Mouse (Mus musculus) heart, postnatal 10 days (tissue): Measurements from ENCODE around the gene Erc1. TPM values are rescaled to one million over a fixed set of nuclear protein-coding genes. Genes with fewer than 3 reads are reported as not detected.
A peak's percentile ranks its signal among the peaks of the same experiment; 100 is the strongest.
"Not testable (repeated sequence)": the region's sequence is repeated elsewhere in the genome, so short reads cannot be mapped to it uniquely, and the experiment has no call there.

Experiments
- DNase-seq, 2 experiments: peaks; one replicate each; pipeline ENCODE4 v3.0.0; 2021
- intact Hi-C: fragments of 180-260 bp; cut with DNase I; formaldehyde crosslinking; loops from one replicate; pipeline ENCODE4 v1.15.1; 2025
- total RNA-seq, 2 experiments: library from RNA; stranded (reverse); gene quantifications; 2 replicates each; pipeline ENCODE4 v1.2.3; 2021

The Erc1 gene
- total RNA-seq, 2 experiments from 2014 or later: 38.5 to 46.4 TPM

DNA sequence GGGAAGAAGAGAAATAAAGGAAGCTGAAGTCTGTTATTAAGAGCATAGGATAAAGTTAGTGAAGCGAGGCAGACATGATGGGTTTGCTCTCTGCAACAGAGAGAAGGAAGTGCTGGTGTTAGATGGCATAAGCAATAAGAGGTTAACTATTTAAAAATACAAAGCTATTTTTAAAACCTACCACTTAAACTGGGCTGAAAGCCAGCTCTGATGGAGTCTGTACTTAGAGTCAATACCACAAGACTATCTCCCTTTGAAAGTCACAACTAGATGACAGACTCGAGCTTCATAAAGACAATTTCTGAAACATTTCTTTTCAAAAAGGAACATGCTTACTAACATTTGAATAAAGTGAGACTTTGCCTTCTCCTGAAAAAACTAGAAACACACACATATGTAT is 134.0 kb downstream of the Erc1 start:
- intact Hi-C loops: loop anchor here (5.0 kb wide), 1 partner anchor 172 kb away; the partner anchor contains the start of gene Wnt5b

GRCm38 (mm10) chr6:119712486-119712885 is 135.5 kb downstream of the Erc1 start:
- intact Hi-C loops: loop anchor here (5.0 kb wide), 1 partner anchor 170 kb away; the partner anchor contains the start of gene Wnt5b
- peak in 1 of 2 experiments; percentile 14 for DNase-seq

More for the DNA sequence above, 134.0 kb downstream of the Erc1 start:
- DNase-seq: peak; percentile 62 to 64

- intact Hi-C loops: loop anchor here (2.0 to 5.0 kb wide), 2 partner anchors 169 to 223 kb away; partner anchors contain the start of gene Wnt5b
- DNase-seq: no peak
Measured at GRCm38 (mm10) chr6:119711649-119712305, 136.2 kb downstream of the Erc1 start.

DNA sequence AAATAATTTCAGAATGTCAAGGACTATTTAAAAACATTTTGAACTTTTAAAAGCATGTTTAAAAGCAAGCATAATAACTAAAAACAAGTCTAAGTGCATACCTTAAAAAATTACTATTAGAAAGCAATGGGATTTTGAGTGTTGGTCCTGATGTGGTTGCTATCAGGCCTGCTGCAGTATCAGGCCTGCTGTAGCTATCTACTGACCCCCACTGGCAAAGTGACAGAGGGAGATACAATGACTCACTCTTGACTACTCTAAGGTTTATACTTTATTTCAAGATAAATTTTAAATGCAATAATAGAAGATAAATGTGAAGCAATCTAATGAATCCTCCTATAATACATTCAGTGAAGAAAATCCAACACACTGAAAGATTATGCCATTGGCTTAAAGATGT is 138.4 kb downstream of the Erc1 start:
- peak; percentile 12 for DNase-seq
- intact Hi-C loops: no loop called here

GRCm38 (mm10) chr6:119707911-119708310 is 140.1 kb downstream of the Erc1 start:
- intact Hi-C loops: no loop called here
- DNase-seq: no peak

GRCm38 (mm10) chr6:119704899-119705298 is 143.1 kb downstream of the Erc1 start:
- intact Hi-C loops: no loop called here
- DNase-seq: no peak

DNA sequence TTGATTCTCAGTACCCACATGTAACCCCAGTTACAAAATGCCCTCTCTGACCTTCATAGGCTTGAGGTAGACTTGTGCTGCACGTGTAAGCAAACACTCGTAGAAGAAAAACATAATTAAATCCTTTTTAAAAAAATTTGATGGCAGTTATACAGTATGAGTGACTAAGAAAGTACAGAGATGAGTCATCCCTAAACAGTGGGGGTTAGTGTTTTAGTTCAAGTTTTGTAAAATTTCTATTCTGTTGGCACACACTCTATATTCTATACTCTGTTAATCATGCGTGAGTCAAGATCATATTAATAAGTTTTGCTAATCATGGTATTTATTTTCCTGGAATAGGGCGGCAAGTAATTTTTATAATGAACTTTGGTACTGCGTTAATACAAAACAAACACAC is 155.2 kb downstream of the Erc1 start:
- intact Hi-C loops: no loop called here
- no peak for DNase-seq

DNA sequence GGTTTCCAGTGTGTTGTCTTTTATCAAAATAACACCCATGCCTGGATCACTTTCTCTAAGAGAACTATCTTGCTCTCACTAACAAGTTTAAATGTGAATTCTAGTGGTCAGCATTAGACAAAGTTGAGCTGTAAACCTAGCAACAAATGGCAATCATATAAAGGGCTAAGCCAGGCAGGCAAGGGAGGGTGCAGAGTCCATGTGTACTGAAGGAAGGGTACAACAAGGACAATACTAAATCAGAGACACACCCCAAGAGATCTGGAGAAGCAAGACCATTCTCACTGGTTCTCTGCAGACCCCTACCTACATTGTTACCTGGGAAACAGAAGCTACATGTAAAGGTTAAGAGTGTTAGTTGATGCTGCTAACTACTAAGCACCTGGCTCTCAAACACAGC is 161.5 kb downstream of the Erc1 start:
- DNase-seq: no peak
- intact Hi-C loops: no loop called here

DNA sequence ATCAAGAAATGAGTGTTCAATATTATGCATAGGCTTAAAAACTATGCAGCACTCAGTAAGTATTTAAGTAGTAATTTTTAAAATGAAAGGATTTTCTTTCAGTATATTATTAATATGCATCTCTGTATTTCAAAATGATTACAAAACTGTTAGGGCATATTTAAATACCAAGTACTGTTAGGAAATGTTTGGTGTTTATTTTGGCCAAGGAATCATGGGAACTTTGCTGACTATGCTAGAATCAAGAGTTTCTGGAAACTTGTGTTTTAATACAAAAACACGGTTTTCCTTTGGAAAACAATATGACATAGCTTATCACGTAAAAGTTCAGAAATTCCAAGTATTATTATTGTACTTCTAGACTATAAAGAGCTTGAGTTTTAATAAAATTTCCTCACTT is 167.2 kb downstream of the Erc1 start:
- DNase-seq: no peak
- intact Hi-C loops: no loop called here

GRCm38 (mm10) chr6:119674811-119675209 is 173.2 kb downstream of the Erc1 start:
- intact Hi-C loops: no loop called here
- no peak for DNase-seq

GRCm38 (mm10) chr6:119674201-119674810 is 173.7 kb downstream of the Erc1 start:
- DNase-seq: no peak
- intact Hi-C loops: no loop called here

- no peak for DNase-seq
- intact Hi-C loops: no loop called here
Measured at GRCm38 (mm10) chr6:119669746-119670145, 178.2 kb downstream of the Erc1 start.

DNA sequence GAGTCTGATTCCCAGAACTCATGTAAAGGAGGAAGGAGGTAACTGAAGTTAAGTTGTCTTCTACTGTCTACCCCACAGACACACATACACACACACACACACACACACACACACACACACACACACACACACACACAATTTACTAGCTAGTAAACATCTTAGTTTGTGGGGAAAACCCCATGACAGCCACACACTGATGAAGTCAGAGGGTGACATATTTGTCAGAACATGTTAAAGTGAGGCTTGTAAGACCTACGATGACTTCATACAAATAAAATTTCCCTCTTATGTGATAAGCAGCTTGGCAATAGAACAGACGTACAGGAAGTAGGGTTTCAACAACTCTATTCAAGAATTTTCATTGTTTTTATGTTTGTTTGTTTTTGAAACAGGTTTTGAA is 185.0 kb downstream of the Erc1 start:
- intact Hi-C loops: no loop called here
- no peak for DNase-seq

GRCm38 (mm10) chr6:119661081-119661493 is 186.9 kb downstream of the Erc1 start:
- intact Hi-C loops: no loop called here
- DNase-seq: no peak

- no peak for DNase-seq
- intact Hi-C loops: no loop called here
Measured at GRCm38 (mm10) chr6:119658441-119658840, 189.5 kb downstream of the Erc1 start.

GRCm38 (mm10) chr6:119657418-119658178 is 190.4 kb downstream of the Erc1 start:
- intact Hi-C loops: no loop called here
- DNase-seq: no peak

DNA sequence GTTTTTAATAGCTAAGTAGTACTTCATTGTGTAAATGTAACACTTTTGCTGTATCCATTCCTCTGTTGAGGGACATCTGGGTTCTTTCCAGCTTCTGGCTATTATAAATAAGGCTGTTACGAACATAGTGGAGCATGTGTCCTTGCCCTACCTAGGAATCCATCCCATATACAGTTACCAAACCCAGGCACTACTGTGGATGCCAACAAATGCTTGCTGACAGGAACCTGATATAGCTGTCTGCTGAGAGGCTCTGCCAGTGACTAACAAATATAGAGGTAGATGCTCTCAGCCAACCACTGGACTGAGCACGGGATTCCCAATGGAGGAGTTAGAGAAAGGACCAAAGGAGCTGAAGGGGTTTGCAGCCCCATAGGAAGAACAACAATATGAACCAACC is 193.2 kb downstream of the Erc1 start:
- DNase-seq: peak; percentile 42 to 68
- intact Hi-C loops: not testable (repeated sequence)

DNA sequence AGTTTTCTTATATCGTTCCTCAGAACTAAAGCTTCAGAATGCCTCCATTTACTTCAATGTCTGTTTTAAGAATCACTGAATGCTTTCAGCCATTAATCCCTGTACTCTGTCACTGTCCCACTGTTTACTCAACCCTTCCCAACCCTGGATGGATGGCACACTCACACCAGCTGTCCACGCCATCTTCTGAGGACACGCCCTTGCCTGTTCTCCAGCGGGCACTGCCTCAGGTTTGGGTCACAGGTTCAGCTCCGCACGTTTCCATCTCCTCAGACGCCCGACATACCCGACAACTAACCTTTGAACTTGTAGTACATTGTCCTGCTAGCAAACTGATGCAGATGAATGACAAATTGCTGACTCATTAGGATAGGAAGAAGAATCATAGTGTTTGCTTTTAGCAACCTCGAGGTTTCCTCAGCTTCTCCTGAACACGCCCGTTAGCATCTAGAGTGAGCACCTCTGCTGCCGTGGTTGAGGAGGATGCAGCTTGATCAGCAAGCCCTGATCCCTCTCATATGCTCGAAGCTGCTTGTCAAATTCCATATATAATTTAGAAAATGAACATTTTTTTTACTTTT is 204.0 kb downstream of the Erc1 start:
- intact Hi-C loops: no loop called here

DNA sequence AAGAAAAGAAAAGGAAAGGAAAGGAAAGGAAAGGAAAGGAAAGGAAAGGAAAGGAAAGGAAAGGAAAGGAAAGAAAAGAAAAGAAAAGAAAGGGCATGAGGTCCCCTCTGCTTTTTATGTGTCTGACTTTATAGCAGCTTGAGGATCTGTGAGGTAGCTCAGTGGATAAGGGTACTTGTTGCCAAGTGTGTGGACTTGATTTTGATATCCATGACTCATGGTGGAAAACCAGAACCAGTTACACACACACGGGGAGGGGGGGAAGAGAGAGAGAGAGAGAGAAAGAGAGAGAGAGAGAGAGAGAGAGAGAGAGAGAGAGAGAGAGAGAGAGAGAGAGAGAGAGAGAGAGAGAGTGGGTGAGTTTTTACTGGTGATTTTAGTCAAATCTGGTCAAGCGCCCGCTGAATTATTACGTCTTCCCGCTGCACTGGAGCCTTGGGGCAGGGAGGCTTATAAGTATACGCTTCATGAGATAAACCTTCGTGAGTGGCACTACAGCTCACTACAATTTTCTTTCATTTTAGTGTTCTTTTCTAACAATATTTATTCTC is 204.7 kb downstream of the Erc1 start:
- intact Hi-C loops: no loop called here
- DNase-seq: no peak

More for the DNA sequence above, 204.0 kb downstream of the Erc1 start:
- no peak for DNase-seq

- intact Hi-C loops: no loop called here
- no peak for DNase-seq
Measured at GRCm38 (mm10) chr6:119642718-119643117, 205.2 kb downstream of the Erc1 start.

- intact Hi-C loops: no loop called here
- peak; percentile 24 to 30 for DNase-seq
Measured at GRCm38 (mm10) chr6:119635629-119636028, 212.3 kb downstream of the Erc1 start.
